Mouse (Mus musculus) forebrain, embryonic 15.5 days (tissue): ENCODE data around the gene Hfe2. TPM values are rescaled to one million over a fixed set of nuclear protein-coding genes. Genes with fewer than 3 reads are reported as not detected.

Experiments used
- ATAC-seq: fragments of 200-750 bp; cut with Nextera tagmentation; replicated peaks from 2 replicates; pipeline ENCODE4 v1.8.0; 2017; ENCODE audit warnings: mild to moderate bottlenecking, moderate TSS enrichment, moderate library complexity
- H3K27ac ChIP-seq: fragments of 300-500 bp; sonication (generic); replicated peaks from 2 replicates; pipeline ENCODE4 v1.5.1; 2015; ENCODE audit warnings: mild to moderate bottlenecking, inconsistent platforms
- H3K27me3 ChIP-seq: fragments of 300-500 bp; sonication (generic); 2 replicates; pipeline ENCODE4 v1.6.1; 2015; ENCODE audit warnings: inconsistent platforms
- H3K36me3 ChIP-seq: fragments of 300-500 bp; sonication (generic); 2 replicates; pipeline ENCODE4 v1.6.1; 2015; ENCODE audit warnings: mild to moderate bottlenecking, inconsistent platforms
- H3K4me1 ChIP-seq: fragments of 300-500 bp; sonication (generic); 2 replicates; pipeline ENCODE4 v1.6.1; 2015; ENCODE audit warnings: inconsistent platforms
- H3K4me2 ChIP-seq: fragments of 300-500 bp; sonication (generic); replicated peaks from 2 replicates; pipeline ENCODE4 v1.6.1; 2015; ENCODE audit warnings: mild to moderate bottlenecking, inconsistent platforms
- H3K4me3 ChIP-seq: fragments of 300-500 bp; sonication (generic); 2 replicates; pipeline ENCODE4 v1.5.1; 2015; ENCODE audit warnings: mild to moderate bottlenecking, inconsistent platforms
- H3K9ac ChIP-seq: fragments of 300-500 bp; sonication (generic); replicated peaks from 2 replicates; pipeline ENCODE4 v1.6.1; 2015; ENCODE audit warnings: mild to moderate bottlenecking, inconsistent platforms
- H3K9me3 ChIP-seq: fragments of 300-500 bp; sonication (generic); 2 replicates; pipeline ENCODE4 v1.6.1; 2016; ENCODE audit warnings: inconsistent platforms
- WGBS: fragments of 180-500 bp; shearing (Covaris S2); methylation state at CpG from one replicate; pipeline ENCODE4 v1.1.7; 2015; ENCODE audit warnings: mixed read lengths; 5-methylcytosine and 5-hydroxymethylcytosine counted together
- polyA plus RNA-seq: library from polyadenylated mRNA; unstranded; fragments of >200 nt; fragmentation: Nextera tagmentation; extraction: Ambion mirVana; gene quantifications from 2 replicates; pipeline ENCODE4 v1.2.1, GENCODE M21; 2015

Gene Hfe2
- polyA plus RNA-seq, 1 experiment from 2014 or later, result 0.43 TPM

DNA sequence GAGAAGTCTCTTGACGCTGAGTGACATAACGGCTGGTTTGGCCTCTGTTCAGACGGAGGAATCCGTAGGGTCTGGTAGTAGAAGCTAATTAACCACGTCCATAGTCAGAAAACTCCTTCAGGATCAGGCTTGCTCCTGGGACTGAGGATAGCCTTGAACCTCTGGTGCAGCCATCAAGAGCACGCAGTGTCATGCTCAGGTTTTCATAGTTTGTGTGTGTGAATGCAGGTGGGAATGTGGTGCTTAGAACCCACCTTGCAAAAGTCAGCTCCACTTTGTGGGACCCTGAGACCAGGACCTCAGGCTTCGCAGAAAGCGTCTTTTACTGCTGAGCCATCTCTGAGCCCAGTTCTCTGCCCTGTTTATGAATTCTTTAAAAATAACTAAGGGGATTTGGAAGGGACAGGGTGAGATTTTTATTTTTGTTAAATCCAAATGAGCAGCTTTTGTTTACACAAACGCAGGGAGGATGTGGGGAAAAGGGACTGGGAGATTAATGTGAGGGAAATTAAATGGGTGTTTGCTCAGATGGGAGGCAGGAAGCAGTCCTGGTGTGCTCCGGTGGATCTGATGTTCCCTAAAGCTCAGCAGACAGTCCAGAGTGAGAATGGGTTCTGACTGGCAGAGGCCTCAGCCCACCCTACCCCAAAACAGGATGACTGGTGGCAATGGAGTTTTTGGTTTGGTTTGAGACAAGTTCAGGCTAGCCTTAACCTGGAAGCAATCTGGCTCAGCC is 37.1 kb downstream of the Hfe2 start:
- 58% methylated on average over 10 of the region's 10 CpGs for WGBS
- H3K27ac ChIP-seq, result peak overlapping the region; percentile 4
- ATAC-seq, result no peak

DNA sequence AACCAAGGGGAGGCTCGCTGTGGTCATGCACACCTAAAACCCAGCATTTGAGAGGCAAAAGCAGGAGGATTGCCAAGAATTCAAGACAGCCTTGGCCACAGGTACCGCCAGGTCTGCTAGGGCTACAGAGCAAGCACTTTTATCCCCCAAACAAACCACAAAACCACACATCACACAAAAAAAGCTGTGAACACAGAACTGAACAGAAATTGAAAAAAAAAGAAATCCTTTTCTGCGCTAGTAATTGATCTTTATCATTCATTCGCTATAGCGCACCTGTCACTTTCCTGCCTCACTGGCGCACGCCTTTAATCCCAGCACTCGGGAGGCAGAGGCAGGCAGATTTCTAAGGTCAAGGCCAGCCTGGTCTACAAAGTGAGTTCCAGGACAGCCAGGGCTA is 38.3 kb downstream of the Hfe2 start:
- no peak overlapping the region for H3K27ac ChIP-seq
- H3K4me1 ChIP-seq, result peaks cover 36% of the 10 kb centered on the region
- no peak overlapping the region for H3K4me2 ChIP-seq
- H3K36me3 ChIP-seq, result peaks cover 18% of the 10 kb centered on the region
- H3K27me3 ChIP-seq, result no peaks in the 10 kb centered on the region
- ATAC-seq, result no peak
- 95% methylated on average over 8 of the region's 8 CpGs for WGBS
- no peaks in the 10 kb centered on the region for H3K9me3 ChIP-seq
- no peak overlapping the region for H3K4me3 ChIP-seq
- no peak overlapping the region for H3K9ac ChIP-seq

More for the DNA sequence above, 37.1 kb downstream of the Hfe2 start:
- Histone ChIP-seq H3K27me3 (no peaks in the 10 kb centered on the region), H3K4me3 (no peak overlapping the region), H3K4me1 (peaks cover 38% of the 10 kb centered on the region), H3K36me3 (peaks cover 18% of the 10 kb centered on the region), H3K4me2 (no peak overlapping the region), H3K9ac (no peak overlapping the region), H3K9me3 (no peaks in the 10 kb centered on the region)

DNA sequence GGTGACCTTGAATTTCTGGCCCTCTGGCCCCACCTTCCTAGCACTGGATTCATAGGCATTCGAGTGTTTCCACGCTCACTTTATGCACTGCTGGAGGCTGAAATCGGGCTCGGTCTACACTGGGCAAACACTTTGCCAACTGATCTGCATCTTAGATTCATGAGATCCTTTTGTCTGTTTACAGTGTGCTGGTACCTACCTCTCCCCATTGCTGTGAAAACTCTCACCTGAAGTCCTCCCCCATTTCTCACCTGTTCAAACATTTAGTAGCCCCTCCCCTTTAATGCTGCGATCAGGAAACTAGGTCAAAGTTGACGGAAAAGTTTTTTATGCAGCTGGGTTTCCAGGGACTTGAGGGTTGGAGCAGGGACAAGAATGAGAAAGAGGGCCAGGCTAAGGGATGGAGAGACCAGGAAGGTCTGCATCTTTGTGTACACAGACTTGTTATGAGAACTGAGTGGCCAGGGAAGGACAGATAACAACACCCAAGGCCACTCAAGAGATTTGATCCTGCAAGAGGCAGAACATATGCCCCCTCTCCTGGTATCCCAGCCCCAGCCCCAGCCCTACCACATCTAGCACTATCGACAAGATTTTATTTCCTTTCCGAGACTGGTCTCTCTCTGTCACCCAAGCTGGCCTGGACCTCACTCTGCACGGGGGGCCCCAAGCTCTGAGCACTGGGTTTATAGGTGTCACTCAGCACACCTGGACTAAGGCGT is 39.1 kb downstream of the Hfe2 start:
- Histone ChIP-seq H3K4me1 (peaks cover 29% of the 10 kb centered on the region), H3K36me3 (peaks cover 18% of the 10 kb centered on the region), H3K27ac (0 out of 2 replicates have a peak overlapping the region, but pooled peaks have one; percentile 15), H3K27me3 (no peaks in the 10 kb centered on the region), H3K4me2 (no peak overlapping the region), H3K9ac (no peak overlapping the region), H3K9me3 (no peaks in the 10 kb centered on the region), H3K4me3 (no peak overlapping the region)
- ATAC-seq, result no peak
- 82% methylated on average over 10 of the region's 10 CpGs for WGBS

DNA sequence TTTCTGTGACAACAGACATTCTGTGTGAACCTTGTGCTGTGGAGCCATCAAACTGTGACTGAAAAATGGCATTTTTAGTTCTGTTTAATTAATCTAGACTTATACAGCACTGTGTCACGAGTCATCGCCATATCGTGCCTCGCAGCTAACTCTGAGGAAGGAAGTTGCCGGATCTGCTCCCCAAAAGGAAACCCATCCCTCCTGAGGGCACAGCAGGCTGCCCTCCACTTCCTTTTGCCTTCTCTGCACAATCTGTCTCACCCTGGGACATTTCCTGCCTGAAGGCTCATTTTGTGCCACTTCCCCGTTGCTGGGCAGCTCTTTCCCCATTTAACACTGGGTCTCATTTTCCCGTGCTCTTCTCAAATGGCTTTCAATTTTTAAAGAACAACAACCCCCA is 39.7 kb downstream of the Hfe2 start:
- 82% methylated on average over 7 of the region's 7 CpGs for WGBS
- Histone ChIP-seq H3K27ac (0 out of 2 replicates have a peak overlapping the region, but pooled peaks have one; percentile 15), H3K9ac (no peak overlapping the region), H3K27me3 (no peaks in the 10 kb centered on the region), H3K4me1 (peaks cover 23% of the 10 kb centered on the region), H3K36me3 (peaks cover 18% of the 10 kb centered on the region), H3K9me3 (no peaks in the 10 kb centered on the region), H3K4me2 (no peak overlapping the region), H3K4me3 (no peak overlapping the region)
- ATAC-seq, result no peak

DNA sequence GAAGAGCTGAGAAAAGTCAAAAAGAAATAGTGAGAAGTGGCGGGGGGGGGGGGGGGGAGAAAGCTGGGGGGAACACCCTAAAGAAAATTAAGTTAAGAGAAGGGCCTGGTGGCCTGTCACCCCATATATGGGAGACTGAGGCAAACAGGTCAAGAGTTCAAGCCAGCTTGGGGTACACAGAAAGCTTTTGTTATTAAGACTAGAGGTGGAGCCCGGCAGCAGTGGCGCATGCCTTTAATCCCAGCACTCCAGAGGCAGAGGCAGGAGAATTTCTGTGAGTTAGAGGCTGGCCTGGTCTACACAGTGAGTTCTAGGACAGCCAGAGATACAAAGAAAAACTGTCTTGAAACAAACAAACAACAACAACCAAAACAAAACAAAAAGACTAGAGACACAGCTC is 40.1 kb downstream of the Hfe2 start:
- Histone ChIP-seq H3K9me3 (no peaks in the 10 kb centered on the region), H3K27me3 (no peaks in the 10 kb centered on the region), H3K4me1 (peaks cover 19% of the 10 kb centered on the region), H3K36me3 (peaks cover 13% of the 10 kb centered on the region), H3K9ac (no peak overlapping the region), H3K4me3 (no peak overlapping the region), H3K4me2 (no peak overlapping the region), H3K27ac (no peak overlapping the region)
- no peak for ATAC-seq
- 97% methylated on average over 3 of the region's 3 CpGs for WGBS

DNA sequence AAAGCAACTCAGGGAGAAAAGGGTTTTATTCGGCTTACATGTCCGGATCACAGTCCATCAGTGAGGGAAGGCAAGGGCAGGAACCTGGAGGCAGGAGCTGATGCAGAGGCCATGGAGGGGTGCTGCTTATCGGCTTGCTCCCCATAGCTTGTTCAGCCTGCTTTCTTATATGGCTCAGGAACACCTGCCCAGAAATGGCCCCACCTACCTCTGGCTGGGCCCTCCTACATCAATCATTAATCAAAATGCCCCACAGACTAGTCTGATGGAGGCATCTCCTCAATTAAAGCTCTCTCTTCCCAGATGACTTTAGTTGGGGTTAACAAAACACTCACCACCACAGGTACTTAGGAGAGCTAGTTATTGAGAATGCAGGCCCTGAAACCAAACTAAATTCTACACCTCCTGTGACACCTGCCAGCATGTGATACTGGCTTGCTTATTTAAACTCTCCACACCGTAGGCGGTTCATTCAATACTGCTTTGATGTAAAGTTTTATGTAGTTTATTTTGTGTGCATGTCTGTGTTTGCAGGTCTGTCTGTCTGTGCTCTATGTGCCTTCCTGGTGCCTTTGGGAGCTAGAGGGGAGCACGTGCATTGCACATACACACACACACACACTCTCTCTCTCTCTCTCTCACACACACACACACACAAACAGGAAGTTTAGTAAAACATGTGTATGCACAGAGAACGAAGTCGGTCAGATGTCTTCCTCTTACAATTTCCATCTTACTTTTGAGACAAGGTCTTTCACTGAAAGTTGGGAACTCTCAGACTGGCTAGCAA is 41.9 kb downstream of the Hfe2 start:
- WGBS, result 83% methylated on average over 8 of the region's 8 CpGs
- no peak overlapping the region for H3K4me2 ChIP-seq
- no peak overlapping the region for H3K27ac ChIP-seq
- H3K4me1 ChIP-seq, result 0 out of 2 replicates have a peak, but pooled peaks cover 2% of the 10 kb centered on the region
- H3K27me3 ChIP-seq, result no peaks in the 10 kb centered on the region
- H3K9ac ChIP-seq, result no peak overlapping the region
- H3K36me3 ChIP-seq, result no peaks in the 10 kb centered on the region
- no peaks in the 10 kb centered on the region for H3K9me3 ChIP-seq
- no peak for ATAC-seq
- H3K4me3 ChIP-seq, result no peak overlapping the region

DNA sequence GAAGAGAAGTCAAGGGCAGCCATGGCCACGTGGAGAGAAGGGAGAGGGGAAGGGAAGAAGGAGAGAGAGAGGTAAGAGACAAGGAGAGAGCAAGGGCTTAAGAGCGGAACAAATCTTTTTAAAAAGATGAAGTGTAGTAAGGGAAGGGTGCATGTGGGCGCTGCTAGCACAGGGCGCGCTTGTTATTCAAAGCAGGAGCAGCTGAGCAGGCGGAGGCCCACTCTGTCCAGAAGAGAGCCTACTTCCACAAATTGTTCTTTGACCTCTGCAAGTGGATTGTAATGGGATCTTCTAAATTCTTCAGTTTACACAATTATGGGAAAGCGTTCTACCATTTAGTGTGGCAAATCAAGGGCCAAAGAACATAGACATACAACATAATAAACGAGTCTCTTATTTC is 43.6 kb downstream of the Hfe2 start:
- Histone ChIP-seq H3K4me2 (no peak overlapping the region), H3K27ac (no peak overlapping the region), H3K36me3 (no peaks in the 10 kb centered on the region), H3K4me1 (no peaks in the 10 kb centered on the region), H3K9me3 (no peaks in the 10 kb centered on the region), H3K27me3 (no peaks in the 10 kb centered on the region), H3K4me3 (no peak overlapping the region), H3K9ac (no peak overlapping the region)
- WGBS, result 83% methylated on average over 8 of the region's 8 CpGs
- no peak for ATAC-seq

DNA sequence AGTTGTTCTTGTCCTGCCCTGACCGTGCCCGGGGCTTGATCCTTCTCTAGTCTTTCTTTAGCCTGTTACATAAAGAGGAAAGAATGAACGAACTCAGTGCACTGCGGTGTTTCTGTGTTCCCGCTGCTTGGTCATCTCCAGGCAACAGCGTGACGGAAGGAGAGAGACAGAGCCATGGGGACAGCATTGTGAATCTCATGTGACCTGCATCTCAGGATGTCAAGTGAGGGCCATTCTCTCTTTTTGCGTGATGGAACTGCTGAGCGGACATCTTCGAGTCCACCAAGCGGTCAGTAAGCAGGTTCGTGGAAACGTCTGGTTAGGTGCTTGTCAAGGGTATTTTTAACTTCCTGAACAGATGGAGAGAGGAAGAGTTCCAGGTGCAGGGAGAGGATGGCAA is 44.5 kb downstream of the Hfe2 start:
- WGBS, result 94% methylated on average over 13 of the region's 13 CpGs
- Histone ChIP-seq H3K36me3 (no peaks in the 10 kb centered on the region), H3K9ac (no peak overlapping the region), H3K4me3 (no peak overlapping the region), H3K4me2 (no peak overlapping the region), H3K9me3 (no peaks in the 10 kb centered on the region), H3K27me3 (no peaks in the 10 kb centered on the region), H3K4me1 (no peaks in the 10 kb centered on the region), H3K27ac (no peak overlapping the region)
- no peak for ATAC-seq

DNA sequence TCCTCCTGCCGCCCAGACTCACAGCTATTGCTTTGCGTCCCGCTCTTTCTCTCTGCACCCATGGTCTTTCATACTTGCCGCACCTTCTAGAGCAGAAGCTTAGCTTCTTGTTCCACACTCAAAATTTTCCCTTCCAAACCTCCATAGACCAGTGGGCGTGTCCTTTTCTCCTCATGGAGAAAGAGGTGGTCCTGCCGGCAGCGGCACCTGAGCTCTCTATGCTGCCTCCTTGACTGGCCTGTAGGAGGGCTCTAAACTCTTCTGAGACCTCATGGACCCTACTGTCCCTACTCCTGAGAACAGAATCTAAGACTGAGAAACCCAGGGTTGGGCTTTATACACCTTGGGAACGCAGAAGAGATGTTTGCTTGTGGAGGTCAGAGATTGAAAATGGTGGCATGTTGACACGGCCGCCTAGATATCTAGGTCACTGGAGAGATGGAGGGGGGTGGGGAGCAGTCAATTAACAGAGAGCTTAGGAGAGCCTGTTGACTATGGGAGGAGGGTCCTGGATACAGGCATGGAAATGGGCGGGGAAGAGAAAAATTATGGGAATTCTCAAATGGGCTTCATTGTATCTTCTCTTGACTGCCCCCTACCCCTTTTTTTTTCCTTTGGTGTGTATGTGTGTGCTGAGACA is 45.1 kb downstream of the Hfe2 start:
- WGBS, result 86% methylated on average over 11 of the region's 11 CpGs
- Histone ChIP-seq H3K9me3 (no peaks in the 10 kb centered on the region), H3K9ac (no peak overlapping the region), H3K27me3 (no peaks in the 10 kb centered on the region), H3K27ac (no peak overlapping the region), H3K4me3 (no peak overlapping the region), H3K4me1 (no peaks in the 10 kb centered on the region), H3K36me3 (no peaks in the 10 kb centered on the region), H3K4me2 (no peak overlapping the region)
- no peak for ATAC-seq

DNA sequence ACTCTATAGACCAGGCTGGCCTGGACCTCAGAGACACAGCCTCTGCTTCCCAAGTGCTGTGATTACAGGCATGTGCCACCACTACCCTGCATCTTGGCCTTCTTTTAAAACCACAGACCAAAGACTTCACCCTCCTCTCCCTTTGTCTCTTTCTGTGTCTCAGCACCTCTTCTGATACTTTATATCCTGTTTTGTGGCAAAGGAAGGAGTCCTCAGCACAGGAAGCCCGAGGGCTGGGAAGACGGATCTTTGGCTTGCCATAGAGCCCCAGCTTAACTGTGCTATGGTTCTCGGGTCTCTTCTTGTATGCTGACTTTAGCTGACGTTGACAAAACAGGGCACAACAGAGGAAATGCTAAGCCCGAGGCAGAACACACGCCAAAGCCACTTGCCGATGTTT is 45.7 kb downstream of the Hfe2 start:
- H3K36me3 ChIP-seq, result no peaks in the 10 kb centered on the region
- H3K4me1 ChIP-seq, result no peaks in the 10 kb centered on the region
- no peak for ATAC-seq
- H3K27ac ChIP-seq, result no peak overlapping the region
- H3K9ac ChIP-seq, result no peak overlapping the region
- H3K9me3 ChIP-seq, result no peaks in the 10 kb centered on the region
- H3K27me3 ChIP-seq, result no peaks in the 10 kb centered on the region
- WGBS, result 75% methylated on average over 7 of the region's 7 CpGs
- no peak overlapping the region for H3K4me3 ChIP-seq
- H3K4me2 ChIP-seq, result no peak overlapping the region

DNA sequence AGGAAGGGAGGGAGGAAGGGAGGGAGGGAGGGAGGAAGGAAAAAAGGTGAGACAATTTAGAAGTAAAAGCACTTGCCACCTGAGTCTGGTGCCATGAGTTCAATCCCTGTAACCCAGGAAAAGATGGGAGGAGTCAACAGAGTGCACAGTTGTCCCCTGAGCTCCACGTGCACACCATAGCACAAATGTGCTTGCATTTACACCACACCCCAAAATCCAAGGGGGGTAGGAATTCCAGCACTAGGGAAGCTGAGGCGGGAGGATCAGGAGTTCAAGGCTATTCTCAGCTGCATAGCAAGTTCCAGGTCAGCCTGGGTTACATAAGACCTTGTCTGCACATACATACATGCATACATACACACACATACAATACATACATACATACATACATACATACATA is 46.4 kb downstream of the Hfe2 start:
- Histone ChIP-seq H3K27me3 (no peaks in the 10 kb centered on the region), H3K9me3 (no peaks in the 10 kb centered on the region), H3K4me1 (peaks cover 1% of the 10 kb centered on the region), H3K4me2 (no peak overlapping the region), H3K36me3 (no peaks in the 10 kb centered on the region), H3K9ac (no peak overlapping the region), H3K27ac (no peak overlapping the region), H3K4me3 (no peak overlapping the region)
- 75% methylated on average over 2 of the region's 2 CpGs for WGBS
- no peak for ATAC-seq
